Mouse (Mus musculus) frontal cortex, postnatal 36 days (tissue): Measurements from ENCODE around the gene Ndufs2.
"Not testable (repeated sequence)": the region's sequence is repeated elsewhere in the genome, so short reads cannot be mapped to it uniquely, and the experiment has no call there.

Source experiments
- DNase-seq, 2 experiments: peaks; one replicate each; pipeline ENCODE4 v3.0.0; 2022; ENCODE audit warnings: low spot score in 2 of 2

Gene Ndufs2

GRCm38 (mm10) chr1:171256095-171256818 lies 5.1 kb upstream of the Ndufs2 start:
- DNase-seq: no peak

- DNase-seq: no peak
Observed at GRCm38 (mm10) chr1:171252415-171252814, 1.2 kb upstream of the Ndufs2 start.

GRCm38 (mm10) chr1:171251594-171252324 lies 571 bp upstream of the Ndufs2 start:
- no peak for DNase-seq

GRCm38 (mm10) chr1:171249913-171250600 lies 1.1 kb downstream of the Ndufs2 start, which contains the start of gene Adamts4:
TSS of gene Adamts4 (plus strand) at chr1:171250421.
- DNase-seq: peak in 1 of 2 experiments; percentile 61

- no peak for DNase-seq
Observed at GRCm38 (mm10) chr1:171248386-171249226, 2.6 kb downstream of the Ndufs2 start.

GRCm38 (mm10) chr1:171247916-171248315 lies 3.3 kb downstream of the Ndufs2 start:
- no peak for DNase-seq

- DNase-seq: no peak
Observed at GRCm38 (mm10) chr1:171247453-171247841, 3.7 kb downstream of the Ndufs2 start.

- DNase-seq: peak; percentile 96 to 98
Observed at GRCm38 (mm10) chr1:171246709-171247452, 4.3 kb downstream of the Ndufs2 start.

- no peak for DNase-seq
Observed at GRCm38 (mm10) chr1:171245353-171245752, 5.8 kb downstream of the Ndufs2 start.

- DNase-seq: not testable (repeated sequence)
Observed at GRCm38 (mm10) chr1:171241952-171242351, 9.2 kb downstream of the Ndufs2 start.

GRCm38 (mm10) chr1:171240911-171241310 lies 10.3 kb downstream of the Ndufs2 start:
- no peak for DNase-seq

GRCm38 (mm10) chr1:171239992-171240744 lies 11.0 kb downstream of the Ndufs2 start:
- DNase-seq: no peak

- peak in 1 of 2 experiments; percentile 49 for DNase-seq
Observed at GRCm38 (mm10) chr1:171238463-171238862, 12.7 kb downstream of the Ndufs2 start.

- DNase-seq: no peak
Observed at GRCm38 (mm10) chr1:171237438-171237837, 13.8 kb downstream of the Ndufs2 start.

- DNase-seq: no peak
Observed at GRCm38 (mm10) chr1:171235791-171236190, 15.4 kb downstream of the Ndufs2 start.

- no peak for DNase-seq
Observed at GRCm38 (mm10) chr1:171234538-171234937, 16.6 kb downstream of the Ndufs2 start.

GRCm38 (mm10) chr1:171234126-171234525 lies 17.1 kb downstream of the Ndufs2 start, which contains the start of gene Fcer1g:
TSS of gene Fcer1g (minus strand) at chr1:171234365.
- DNase-seq: no peak

GRCm38 (mm10) chr1:171232800-171233730 lies 18.1 kb downstream of the Ndufs2 start:
- DNase-seq: no peak

- no peak for DNase-seq
Observed at GRCm38 (mm10) chr1:171232348-171232747, 18.8 kb downstream of the Ndufs2 start.
